Mouse (Mus musculus) CD4-positive, CD25-positive, alpha-beta regulatory T cell, adult 2 months (primary cell): ENCODE results near the gene Mllt1.
"Not testable (repeated sequence)": the region's sequence is repeated elsewhere in the genome, so short reads cannot be mapped to it uniquely, and the experiment has no call there.

Experiments
- DNase-seq: peaks from one replicate; pipeline ENCODE4 v3.0.0-alpha.2; 2012; ENCODE audit warnings: low read depth, low spot score

The Mllt1 gene

DNA sequence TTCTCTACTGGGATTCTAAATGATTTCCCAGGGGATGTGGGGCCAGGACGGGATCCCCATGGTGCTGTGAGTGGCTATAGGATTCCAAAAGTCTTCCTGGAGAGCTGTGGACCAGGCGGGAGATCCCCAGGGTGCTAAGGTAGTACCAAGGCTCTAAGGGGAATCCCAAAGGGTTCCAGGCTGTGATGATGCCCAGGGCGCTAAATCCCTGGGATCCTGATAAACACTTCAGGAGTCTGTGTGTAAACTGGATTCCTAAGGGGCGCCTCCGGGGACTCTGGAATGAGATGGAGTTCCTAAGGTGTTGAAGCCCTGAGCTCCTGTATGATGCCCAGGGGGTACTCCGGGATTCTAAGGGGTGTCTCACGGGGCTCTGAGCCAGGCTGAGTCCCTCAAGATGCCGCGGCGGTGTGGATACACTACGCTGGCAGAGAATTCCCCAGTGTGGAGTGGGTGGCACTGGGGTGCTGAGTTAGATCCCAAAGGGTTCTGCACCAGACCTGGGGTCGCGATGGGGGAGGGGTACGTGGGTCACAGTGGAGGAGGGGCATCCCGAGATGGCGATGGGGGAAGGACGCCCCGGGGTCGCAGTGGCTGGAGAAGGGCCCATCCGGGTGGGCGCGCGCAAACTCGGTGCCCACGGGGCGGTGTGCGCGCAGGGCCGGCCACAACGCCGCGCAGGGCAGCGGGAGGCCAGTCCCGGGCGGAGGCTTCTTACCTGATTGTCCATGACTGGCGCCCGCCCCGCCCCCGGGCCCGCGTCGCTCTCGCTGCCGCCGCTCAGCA, 477 bp downstream of the Mllt1 start:
- no peak for DNase-seq

DNA sequence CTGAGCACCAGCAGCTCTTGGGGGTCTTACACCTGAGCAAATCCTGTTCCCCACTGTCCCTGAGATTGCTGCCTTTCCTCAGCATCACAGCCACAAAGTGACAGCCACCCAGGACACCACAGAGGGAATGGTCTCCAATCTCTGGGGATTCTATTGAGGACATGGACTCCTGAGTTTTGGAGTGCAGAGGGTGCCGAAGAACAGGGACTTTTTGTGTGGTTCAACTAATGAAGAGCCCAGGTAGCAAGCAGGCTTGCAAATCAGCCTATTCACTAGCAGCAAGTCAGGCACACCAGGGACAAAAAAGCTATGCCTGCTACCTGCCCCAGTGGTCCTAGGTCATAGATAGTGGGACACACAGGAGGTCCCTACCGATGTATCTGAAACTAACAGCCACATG, 1.8 kb downstream of the Mllt1 start:
- no peak for DNase-seq

DNA sequence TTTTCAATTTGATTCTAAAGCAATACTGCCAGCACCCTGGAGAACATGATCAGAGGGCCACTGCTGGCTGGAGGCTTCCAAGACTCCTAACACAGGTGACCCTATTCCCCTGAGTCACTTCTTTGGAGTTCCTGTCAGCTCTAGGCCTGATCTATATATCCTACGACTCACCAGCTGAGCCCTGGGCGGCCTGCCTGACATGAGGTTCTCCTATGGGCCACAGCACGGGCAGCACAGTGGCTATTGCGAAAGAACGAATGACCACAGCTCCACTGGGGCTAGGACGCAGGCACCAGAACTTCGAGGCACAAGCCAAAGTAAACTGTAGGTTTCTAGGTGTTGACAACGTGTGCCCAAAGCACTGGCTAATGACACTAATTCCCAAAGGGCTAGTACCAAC, 5.2 kb downstream of the Mllt1 start:
- no peak for DNase-seq

DNA sequence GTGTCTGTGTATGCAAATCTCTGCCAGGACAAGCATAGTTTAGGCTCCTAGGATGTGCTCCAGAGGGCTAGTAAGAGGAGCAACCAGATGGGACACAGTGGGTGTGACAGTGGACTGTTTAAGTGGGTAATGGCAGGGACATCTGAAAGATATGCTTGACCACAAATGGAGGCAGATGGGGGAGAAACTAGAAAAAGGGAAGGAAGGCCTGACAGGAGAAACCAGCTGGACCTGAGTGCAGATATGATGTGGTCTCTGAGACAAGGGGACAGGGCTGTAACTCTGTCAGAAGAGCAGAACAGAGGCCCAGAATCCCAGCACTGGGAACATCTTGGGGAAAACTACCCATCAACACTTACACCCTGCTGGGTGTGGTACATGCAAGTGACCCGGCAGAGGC, 5.7 kb downstream of the Mllt1 start:
- no peak for DNase-seq

DNA sequence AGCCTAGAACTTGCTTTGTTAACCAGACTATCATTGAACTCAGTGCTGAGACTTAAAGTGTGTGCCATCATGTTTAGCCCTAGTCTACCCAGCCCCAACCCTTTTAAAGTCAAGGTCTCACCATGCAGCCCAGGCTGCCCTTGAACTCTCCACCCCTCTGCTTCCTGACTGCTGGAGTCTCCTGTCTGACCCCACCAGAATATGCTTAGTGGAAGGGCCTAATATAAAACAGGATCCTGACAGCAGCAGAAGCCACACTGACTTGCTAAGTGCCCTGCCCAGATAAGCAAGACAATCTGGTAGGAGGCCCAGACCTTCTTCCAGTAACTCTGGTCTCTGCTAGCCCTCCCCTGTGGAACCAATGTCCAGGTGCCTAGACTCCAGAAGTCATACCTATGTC, 6.1 kb downstream of the Mllt1 start:
- DNase-seq, result no peak

DNA sequence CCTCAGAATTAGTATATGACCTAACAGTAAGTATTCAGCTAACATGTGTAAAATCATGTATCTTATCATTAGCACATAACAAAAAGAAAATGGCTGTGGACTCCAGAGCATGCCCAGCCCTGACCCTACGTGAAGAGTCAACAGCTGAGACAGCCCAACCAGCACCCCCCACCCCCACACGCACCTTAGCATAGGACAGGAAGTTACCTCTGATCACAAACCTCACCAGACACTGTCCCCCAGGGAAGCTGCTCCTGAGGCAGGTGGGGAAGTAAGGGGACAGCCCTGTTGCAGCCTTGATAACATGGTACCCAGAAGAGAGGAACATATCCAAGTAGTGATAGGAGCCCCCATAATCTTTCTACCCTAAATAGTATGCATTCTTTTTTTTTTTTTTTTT, 9.2 kb downstream of the Mllt1 start:
- peak; percentile 36 for DNase-seq

DNA sequence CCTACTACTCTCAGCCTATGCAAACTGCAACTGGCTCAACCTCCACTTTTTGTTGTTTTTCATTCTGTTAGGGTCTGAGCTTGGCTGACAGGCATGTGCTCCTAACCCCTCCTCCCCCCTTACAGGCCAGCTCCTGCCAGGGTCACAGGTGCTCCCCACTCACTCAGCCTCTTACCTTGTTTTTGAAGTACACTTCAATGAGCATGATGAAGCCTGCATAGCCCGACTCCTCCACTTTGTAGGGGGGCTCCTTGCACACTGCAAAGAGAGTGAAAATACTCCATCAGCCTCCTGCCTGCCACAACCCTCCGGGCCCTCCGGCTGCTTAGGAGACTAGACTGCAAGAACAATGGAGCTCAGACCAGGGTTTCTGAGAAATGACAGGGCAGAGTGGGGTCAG, 15.5 kb downstream of the Mllt1 start:
- DNase-seq, result no peak

DNA sequence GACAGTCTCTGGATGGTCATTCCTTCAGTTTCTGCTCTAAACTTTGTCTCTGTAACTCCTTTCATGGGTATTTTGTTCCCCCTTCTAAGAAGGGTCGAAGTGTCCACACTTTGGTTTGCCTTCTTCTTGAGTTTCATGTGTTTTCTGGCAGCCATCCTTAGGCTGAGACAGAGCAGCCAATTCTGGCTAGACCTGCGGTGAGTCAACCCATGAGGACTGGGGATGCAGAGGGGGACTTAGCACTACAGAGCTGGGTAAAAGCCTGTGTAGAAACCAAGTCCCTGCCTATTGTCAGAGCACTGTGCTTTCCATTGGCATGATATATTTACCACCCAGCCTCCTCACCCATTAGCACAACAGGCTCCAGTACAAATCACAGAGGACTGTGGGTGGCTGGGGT, 18.0 kb downstream of the Mllt1 start:
- DNase-seq, result no peak

DNA sequence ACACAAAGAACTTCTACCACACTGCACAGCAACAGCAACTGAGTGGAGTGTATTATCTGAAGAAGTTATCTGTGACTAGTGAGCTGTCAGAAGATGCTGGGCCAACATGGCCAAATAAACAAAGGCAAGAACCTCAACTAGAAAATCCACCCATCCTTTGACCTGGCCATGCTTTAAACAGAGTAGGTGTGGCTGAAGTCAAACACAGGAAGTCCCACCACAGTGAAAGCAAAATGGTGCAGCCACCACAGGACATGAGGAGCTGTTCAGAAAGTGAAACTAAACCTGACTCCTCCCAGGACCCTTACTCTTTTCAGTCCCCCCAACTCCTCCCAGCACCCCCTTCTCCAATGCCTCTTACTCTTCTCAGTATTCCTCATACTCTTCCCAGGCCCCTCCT, 21.8 kb downstream of the Mllt1 start:
- DNase-seq, result peak; percentile 19

DNA sequence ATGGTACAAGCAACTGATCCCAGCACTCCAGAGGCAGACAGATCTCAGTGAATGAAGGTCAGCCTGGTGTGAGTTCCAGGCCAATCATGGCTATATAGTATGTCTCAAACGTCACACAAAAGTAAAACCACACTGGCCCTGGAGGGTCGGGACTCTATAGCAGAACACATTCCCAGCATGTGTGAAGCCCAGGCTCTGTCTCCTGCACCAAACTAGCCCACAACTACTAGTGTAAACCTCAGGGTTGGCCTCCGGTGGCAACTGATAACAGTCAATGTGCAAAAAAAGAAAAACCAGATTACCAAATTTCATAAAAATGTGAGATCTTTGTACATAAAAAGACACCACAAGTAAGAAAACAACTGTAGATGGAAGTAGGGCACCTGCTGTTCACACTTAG, 22.2 kb downstream of the Mllt1 start:
- no peak for DNase-seq

DNA sequence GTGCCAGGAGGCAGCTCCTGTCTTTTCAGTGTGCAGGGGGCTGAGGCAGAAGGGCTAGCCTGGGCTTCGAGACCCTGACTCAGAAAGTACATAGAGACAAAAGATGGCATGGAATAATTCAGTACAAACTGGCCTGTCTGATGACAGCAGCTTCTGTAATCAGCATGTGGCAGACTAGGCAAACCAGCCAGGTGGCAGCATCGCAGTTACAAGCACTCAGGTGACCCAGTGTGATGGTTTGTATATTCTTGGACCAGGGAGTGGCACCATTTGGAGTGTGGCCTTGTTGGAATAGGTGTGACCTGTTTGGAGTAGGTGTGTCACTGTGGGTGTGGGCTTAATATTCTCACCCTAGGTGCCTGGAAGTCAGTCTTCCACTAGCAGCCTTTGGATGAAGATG, 25.5 kb downstream of the Mllt1 start:
- DNase-seq, result not testable (repeated sequence)

DNA sequence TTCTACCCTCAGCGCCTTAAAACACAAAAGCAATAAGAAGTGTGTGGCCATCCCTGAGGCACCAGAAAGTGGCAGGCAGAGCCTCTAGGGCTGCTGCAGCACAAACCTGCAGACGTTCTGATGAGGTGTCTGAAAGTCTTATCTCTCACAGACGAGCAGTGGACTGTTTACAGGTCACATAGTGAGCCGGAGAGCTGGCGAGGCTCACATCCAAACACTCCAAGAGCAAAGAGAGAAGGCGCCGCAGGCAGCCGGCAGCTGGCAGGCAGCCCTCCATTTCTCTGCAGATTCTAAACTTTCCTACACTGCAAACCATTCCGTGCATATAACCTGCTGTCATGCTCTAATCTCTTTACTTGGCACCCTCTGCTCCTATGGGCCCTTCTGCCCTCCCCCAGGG, 27.3 kb downstream of the Mllt1 start:
- no peak for DNase-seq

DNA sequence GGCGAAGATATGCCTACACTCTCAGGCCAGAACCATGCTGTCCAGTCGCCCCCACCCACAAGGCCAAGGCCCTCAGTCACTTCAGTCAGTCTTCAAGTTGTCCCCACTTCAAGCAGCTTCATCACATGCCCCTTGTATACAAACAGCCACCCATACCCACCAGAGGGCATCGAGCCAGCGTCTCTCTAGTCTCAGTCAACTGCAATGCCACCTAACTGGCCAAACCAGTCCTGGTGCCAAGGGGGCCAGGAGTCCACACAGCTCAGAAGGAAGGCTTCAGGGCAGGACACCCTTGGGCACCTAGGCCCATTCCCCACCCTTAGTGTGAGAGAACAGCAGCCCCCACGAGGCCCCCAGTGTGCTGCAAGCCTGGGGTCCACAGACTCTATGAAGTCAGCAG, 28.1 kb downstream of the Mllt1 start:
- no peak for DNase-seq

DNA sequence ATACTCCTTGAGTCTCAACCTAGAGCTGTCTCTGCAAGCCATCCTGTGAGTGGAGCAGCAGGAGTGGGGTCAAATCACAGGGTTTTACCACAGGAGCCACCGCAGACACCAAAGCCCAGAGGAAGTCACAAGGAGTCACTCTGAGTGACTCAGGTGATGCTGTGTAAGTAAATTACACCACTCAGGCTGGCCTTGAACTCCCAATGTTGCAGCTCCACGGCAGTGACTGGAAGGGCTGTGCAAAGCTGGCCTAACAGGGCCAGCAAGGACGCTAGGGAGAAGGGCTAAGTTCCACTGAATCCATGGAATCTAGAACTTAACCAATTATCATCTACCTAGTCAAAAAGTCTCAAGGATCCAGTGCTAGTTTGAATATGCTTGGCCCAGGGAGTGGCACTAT, 29.0 kb downstream of the Mllt1 start:
- no peak for DNase-seq

DNA sequence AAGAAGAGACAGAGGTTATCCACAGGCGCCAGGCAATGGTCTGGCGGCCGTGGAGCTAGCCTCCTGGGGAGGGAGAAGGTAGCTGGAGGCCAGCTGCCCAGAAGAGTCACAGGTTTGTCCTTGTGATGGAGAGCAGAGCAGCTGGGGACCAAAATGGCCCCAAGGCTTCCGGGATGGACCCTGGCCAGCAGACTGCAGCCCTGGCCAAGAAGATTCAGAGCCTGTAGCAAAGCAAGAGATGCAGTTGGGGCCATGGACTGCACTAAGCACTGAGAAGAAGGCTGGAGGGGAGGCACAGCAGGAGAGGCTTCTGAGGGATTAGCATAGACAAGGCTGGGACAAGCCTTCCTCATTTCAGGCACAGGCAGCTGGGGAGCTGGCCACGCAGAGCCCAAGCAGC, 32.5 kb downstream of the Mllt1 start:
- no peak for DNase-seq

DNA sequence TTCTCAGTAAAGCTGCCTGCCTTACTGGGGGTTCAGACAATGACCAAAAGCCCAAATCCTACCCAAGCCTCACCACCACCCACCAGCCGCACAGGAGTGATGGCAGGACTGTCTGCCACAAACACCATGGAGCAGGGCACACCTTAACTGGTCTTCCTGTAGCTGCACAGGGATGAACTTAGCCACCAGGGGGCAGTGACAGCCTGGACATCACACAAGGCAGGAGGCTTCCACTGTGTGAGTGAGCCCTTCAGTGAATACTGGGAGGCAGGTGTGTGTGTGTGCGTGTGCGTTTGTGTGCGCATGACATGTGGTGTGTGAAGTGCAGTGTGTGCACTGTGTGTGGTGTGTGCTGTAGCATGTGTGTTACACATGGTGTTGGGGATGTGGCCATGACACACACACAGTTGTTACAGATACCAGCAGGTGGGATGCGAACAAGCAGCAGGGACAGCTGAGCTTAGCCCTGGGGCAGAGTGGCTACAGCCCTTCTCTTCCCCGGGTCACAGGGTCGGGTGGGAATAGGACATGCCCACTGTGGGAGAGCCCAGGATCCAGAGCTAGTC, 37.5 kb downstream of the Mllt1 start:
- peak; percentile 90 for DNase-seq

DNA sequence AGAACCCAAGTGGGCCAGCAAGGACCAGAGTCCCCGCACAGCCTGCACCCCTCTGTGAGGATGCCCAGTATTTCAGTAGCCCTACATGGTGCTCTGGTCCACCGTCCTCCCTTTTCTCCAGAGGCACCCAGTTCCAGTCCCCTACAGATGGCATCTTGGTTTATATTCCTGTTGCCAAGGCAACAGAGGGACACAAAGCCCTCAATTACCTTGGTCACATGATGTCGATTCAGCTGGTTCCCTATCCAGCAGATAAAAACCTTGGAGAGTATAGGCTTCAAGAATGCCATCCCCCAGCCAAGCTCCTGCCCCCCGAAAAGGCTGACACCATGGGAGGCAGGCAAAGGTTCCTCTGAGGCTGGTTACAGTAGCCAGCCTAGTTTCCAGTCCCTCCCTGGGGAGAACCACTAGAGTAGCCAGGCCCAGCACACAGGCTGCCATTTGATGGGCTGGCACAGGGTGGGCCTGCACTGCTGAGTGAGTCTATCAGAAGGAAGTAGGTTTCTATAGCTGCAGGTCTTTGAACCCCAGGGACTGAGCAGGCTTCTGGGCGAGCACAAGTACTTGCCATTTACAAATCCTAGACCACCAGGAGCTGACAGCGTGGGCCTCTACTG, 38.6 kb downstream of the Mllt1 start:
- no peak for DNase-seq

DNA sequence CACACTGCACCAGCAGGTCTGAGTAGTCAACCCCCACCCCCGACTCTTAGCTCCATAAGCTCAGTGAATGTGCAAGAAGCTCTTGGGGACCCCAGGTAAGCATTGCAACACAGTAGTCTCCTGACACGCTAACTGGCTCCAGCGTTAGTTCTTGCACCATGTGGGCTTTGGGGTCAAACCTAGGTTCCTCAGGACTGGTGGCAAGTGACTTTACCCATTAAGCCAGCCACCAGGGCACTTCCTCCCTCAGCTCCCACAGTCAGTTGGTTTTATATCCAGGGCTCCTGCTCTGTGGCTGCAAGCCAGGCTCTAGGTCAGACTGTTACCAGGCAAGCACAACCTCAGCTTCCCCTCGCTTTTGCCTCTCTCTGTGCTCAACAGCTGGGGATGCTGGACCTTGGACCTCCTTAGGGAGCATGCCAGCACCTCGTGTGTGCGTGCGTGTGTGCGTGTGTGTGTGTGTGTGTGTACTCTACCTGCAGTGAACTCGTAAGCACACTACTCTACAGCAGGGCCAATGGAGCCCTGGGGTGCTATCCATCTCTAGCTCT, 39.8 kb downstream of the Mllt1 start:
- DNase-seq, result no peak

DNA sequence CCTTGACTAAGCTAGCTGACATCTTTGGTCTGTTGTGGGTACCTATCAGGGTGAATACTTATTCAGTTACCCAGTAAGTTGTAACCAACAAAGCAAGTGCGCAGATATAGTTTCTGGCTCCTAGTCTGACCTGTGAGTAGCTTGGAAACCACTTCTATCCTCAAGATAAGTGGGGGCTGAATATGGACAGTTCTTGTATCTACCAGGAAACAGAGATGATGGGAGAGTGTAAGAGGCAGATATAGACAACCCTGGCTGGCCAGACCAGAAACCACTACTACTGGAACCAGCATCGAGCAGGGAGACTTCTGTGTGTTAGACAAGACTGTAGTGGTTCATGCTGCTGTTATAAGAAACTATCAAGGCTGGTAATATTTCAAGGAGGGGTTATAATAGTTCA, 45.2 kb downstream of the Mllt1 start:
- no peak for DNase-seq

DNA sequence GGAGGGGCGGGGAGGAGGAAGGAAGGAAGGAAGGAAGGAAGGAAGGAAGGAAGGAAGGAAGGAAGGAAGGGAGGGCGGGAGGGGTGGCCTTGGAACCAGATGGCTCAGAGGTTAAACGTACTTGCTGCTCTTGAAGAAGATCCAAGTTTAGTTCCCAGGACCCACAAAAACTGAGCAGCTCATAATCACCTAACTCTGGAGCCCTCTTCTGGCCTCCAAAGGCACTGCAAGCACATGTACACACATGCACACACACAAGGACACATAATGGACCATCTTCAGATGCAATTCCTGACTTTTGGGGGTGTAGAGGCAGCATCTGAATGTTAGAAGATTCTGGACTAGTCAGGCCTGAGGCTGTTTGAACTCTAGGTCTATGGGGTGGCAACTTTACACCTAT, 47.2 kb downstream of the Mllt1 start:
- DNase-seq, result no peak

DNA sequence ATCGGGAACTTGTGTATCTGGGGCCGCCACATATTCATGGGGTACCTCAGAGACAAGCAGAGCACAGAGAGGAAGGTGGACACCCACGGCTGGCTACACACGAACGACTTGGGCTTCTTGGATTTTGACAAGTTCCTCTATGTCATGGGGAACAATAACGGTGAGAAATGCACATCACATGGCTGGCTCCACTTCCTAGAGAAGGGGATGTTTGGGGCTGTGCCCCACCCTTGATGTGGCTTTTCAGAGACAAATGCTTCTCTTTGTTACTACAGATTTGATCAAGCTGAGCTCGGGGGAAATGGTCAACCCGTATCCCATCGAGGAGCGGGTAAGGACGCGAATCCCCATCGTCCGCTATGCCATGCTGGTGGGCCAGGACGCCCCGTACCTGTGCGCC, 50.4 kb downstream of the Mllt1 start:
- DNase-seq, result peak; percentile 30

DNA sequence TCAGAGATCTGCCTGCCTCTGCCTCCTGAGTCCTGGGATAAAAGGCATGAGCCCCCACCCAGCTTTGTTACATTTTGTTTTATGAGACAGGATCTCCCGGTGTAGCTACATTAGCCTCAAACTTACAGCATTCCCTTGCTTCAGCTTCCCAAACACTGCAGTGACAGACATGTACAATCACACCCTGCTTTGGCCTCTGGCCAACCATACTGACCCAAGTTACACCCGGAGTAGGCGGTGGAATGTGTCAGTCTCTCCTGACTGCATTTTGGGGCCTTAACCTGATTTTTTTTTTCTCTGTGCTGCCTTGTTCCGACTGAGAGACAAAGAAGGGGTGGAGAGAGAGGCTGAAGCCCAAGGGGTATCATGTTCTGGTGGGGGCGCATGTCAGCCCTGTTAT, 50.9 kb downstream of the Mllt1 start:
- DNase-seq, result no peak

DNA sequence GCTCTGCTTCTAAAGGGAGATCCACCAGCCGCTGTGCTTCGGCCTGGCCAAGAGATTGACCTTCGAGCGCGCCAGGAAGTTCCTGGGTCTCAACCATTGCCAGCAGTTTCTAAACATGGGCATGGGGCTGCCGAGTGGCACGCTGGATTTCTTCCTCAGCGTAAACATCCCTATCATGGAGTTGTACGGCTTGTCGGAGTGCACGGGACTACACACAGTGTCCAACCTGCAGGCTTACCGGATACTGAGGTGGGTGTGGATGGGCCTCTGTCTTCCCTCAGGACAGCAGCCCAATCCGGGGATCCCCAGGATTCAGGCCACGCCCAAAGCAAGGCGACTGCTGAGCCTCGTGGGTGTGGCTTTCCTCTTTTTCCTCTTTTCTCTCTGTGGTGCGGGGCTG, 51.6 kb downstream of the Mllt1 start:
- peak; percentile 20 for DNase-seq
